ENCODE assay signal across 9 mouse cellular contexts in genomic region chr1:95267950-95268724, GRCm38 (mm10). TPM values are rescaled to one million over a fixed set of nuclear protein-coding genes. Genes with fewer than 3 reads are reported as not detected.
DNase-seq lines count a peak whose midpoint lies in the region; ATAC-seq lines count a peak whose summit lies in the region.
"Had no signal": no experiment of that assay in that cellular context is flagged by ENCODE, and none has a peak within 500 bp of the region (broad histone marks: within the 10 kb centered on the region; RNA-seq: fewer than 3 reads in every experiment).

No protein-coding gene starts in this region.

- WGBS in forebrain, embryonic 15.5 days, result 61% methylated on average over 13 of the region's 13 CpGs
- WGBS in forebrain, embryonic 10.5 days, result 75% methylated on average over 13 of the region's 13 CpGs

- intact Hi-C loops in left cerebral cortex, postnatal 10 days (cut with DNase I), result no loop called here

- no peaks in the 10 kb centered on the region for H3K27me3 ChIP-seq in forebrain, embryonic 15.5 days
- no peaks in the 10 kb centered on the region for H3K27me3 ChIP-seq in forebrain, embryonic 10.5 days (ENCODE audit: poor library complexity, severe bottlenecking)
- H3K27me3 ChIP-seq: neural tube, embryonic 12.5 days had no signal

- 0 out of 2 replicates have a peak overlapping the region, but pooled peaks have one; percentile 15 for H3K27ac ChIP-seq in forebrain, embryonic 15.5 days (replicated peaks)
- H3K27ac ChIP-seq in forebrain, embryonic 10.5 days, result no peak overlapping the region
- H3K27ac ChIP-seq: neural tube, embryonic 12.5 days had no signal

- H3K9ac ChIP-seq in forebrain, embryonic 15.5 days (replicated peaks), result no peak overlapping the region
- H3K9ac ChIP-seq: neural tube, embryonic 12.5 days had no signal

- ATAC-seq in forebrain, embryonic 15.5 days (replicated peaks), result peak; percentile 61
- ATAC-seq in CD4-positive, CD25-positive, alpha-beta regulatory T cell, adult 4 months, result peak; percentile 82

- no peaks in the 10 kb centered on the region for H3K4me1 ChIP-seq in forebrain, embryonic 15.5 days
- peaks cover 10% of the 10 kb centered on the region; the same call in 1 of the 2 replicates for H3K4me1 ChIP-seq in forebrain, embryonic 10.5 days
- H3K4me1 ChIP-seq: neural tube, embryonic 12.5 days had no signal

- no peak overlapping the region for H3K4me2 ChIP-seq in forebrain, embryonic 15.5 days (replicated peaks)
- H3K4me2 ChIP-seq: neural tube, embryonic 12.5 days had no signal

- H3K4me3 ChIP-seq in forebrain, embryonic 15.5 days, result no peak overlapping the region
- H3K4me3 ChIP-seq in forebrain, embryonic 10.5 days, result no peak overlapping the region
- H3K4me3 ChIP-seq: neural tube, embryonic 12.5 days had no signal

- no peak for DNase-seq in forebrain, embryonic 10.5 days (ENCODE audit: extremely low spot score, low spot score)
- DNase-seq in heart, adult 9 months (ENCODE audit: low spot score in 2 of 2), result peak; percentile 3 to 10
- DNase-seq in left cerebral cortex, postnatal 10 days (ENCODE audit: extremely low spot score in 1 of 2, low spot score in 2 of 2), result peak; percentile 2 to 39
- DNase-seq in natural killer cell, adult 2 months (ENCODE audit: low spot score in 2 of 2), result peak; percentile 39 to 47
- no peak for DNase-seq in MN1 (ENCODE audit: low spot score)
- no peak for DNase-seq in urinary bladder, postnatal 10 days (ENCODE audit: low spot score)

- H3K36me3 ChIP-seq in forebrain, embryonic 15.5 days, result no peaks in the 10 kb centered on the region
- no peaks in the 10 kb centered on the region for H3K36me3 ChIP-seq in forebrain, embryonic 10.5 days (replicated peaks)
- H3K36me3 ChIP-seq: neural tube, embryonic 12.5 days had no signal

- no peaks in the 10 kb centered on the region for H3K9me3 ChIP-seq in forebrain, embryonic 15.5 days
- no peaks in the 10 kb centered on the region for H3K9me3 ChIP-seq in forebrain, embryonic 10.5 days
- H3K9me3 ChIP-seq: neural tube, embryonic 12.5 days had no signal

RNA-seq across cellular contexts. Expression of gene Fam174a, which starts 45.3 kb away (rescaled TPM):
- 20.9 and 21.2 TPM in 2 replicates for polyA plus RNA-seq in forebrain, embryonic 15.5 days (2015; fragmentation: Nextera tagmentation; extraction: Ambion mirVana)
- polyA plus RNA-seq in forebrain, embryonic 10.5 days (2016; fragmentation: Nextera tagmentation; extraction: Ambion mirVana), result 14.4 and 14.6 TPM in 2 replicates
- polyA plus RNA-seq in CD4-positive, CD25-positive, alpha-beta regulatory T cell, adult 4 months (2017; shearing (Covaris generic)), result 1 to 10 TPM; 3.0 to 3.5 TPM
- total RNA-seq in left cerebral cortex, postnatal 10 days (2021), result 10 to 100 TPM; 29.1 to 32.2 TPM

Comparison
In these comparisons a context has a peak if more than half of its experiments do, and no peak if none do; other contexts are left out.
1. DNase-seq: peak in heart, adult 9 months (2 of 2), left cerebral cortex, postnatal 10 days (2 of 2) and natural killer cell, adult 2 months (2 of 2); none in forebrain, embryonic 10.5 days (single experiment), MN1 (single experiment) and urinary bladder, postnatal 10 days (single experiment).